Mouse (Mus musculus) gastrocnemius, adult 18-20 months (tissue): Measurements from ENCODE around the gene Rbm6. TPM values are rescaled to one million over a fixed set of nuclear protein-coding genes. Genes with fewer than 3 reads are reported as not detected.
A peak's percentile ranks its signal among the peaks of the same experiment; 100 is the strongest.

Experiments
- DNase-seq: peaks from one replicate; pipeline ENCODE4 v3.0.0; 2021; ENCODE audit warnings: low spot score
- long read RNA-seq, 2 experiments: library from polyadenylated mRNA; stranded (forward); transcript quantifications; one replicate each; pipeline ENCODE4 v2.0.0; 2021
- total RNA-seq, 2 experiments: library from RNA; stranded (reverse); gene quantifications; 2 replicates each; pipeline ENCODE4 v1.2.3; 2021

The Rbm6 gene
- total RNA-seq, result 10 to 100 TPM; 16.6 to 18.3 TPM
- long read RNA-seq, experiment 1, transcript Rbm6-207 (21 exons, 3,716 nt), result major isoform, 7 of 15 reads
- long read RNA-seq, experiment 1, partial matches to known transcripts, result 2 of 15 reads
- long read RNA-seq, experiment 1, other reads (novel, unspliced or antisense), result 4 of 15 reads
- long read RNA-seq, experiment 2, transcript Rbm6-207 (21 exons, 3,716 nt), result major isoform, 8 of 18 reads
- long read RNA-seq, experiment 2, partial matches to known transcripts, result 2 of 18 reads
- long read RNA-seq, experiment 2, other reads (novel, unspliced or antisense), result 6 of 18 reads

- DNase-seq, result no peak
Observed at GRCm38 (mm10) chr9:107873137-107873536, at the start of gene Rbm6. Gene Rbm6, minus strand, starts transcription at chr9:107873237.

- DNase-seq, result no peak
Observed at GRCm38 (mm10) chr9:107919441-107919840, 46.4 kb upstream of the Rbm6 start.

- DNase-seq, result no peak
Observed at GRCm38 (mm10) chr9:107918884-107919283, 45.8 kb upstream of the Rbm6 start.

GRCm38 (mm10) chr9:107917895-107918608 is 45.0 kb upstream of the Rbm6 start:
- DNase-seq, result no peak

- DNase-seq, result no peak
Observed at GRCm38 (mm10) chr9:107914764-107915420, 41.9 kb upstream of the Rbm6 start.

- DNase-seq, result no peak
Observed at GRCm38 (mm10) chr9:107910025-107910769, 37.2 kb upstream of the Rbm6 start.

- DNase-seq, result peak; percentile 61
Observed at GRCm38 (mm10) chr9:107908410-107909158, 35.5 kb upstream of the Rbm6 start.

GRCm38 (mm10) chr9:107907801-107908120 is 34.7 kb upstream of the Rbm6 start:
- no peak for DNase-seq

GRCm38 (mm10) chr9:107906967-107907800 is 34.1 kb upstream of the Rbm6 start:
- no peak for DNase-seq

GRCm38 (mm10) chr9:107906252-107906966 is 33.4 kb upstream of the Rbm6 start, which contains the start of gene Mst1r:
Gene Mst1r, plus strand, starts transcription at chr9:107906873.
- peak; percentile 79 for DNase-seq

GRCm38 (mm10) chr9:107904726-107905125 is 31.7 kb upstream of the Rbm6 start:
- peak; percentile 92 for DNase-seq

- DNase-seq, result no peak
Observed at GRCm38 (mm10) chr9:107901627-107901914, 28.5 kb upstream of the Rbm6 start.

- DNase-seq, result no peak
Observed at GRCm38 (mm10) chr9:107900840-107901626, 28.0 kb upstream of the Rbm6 start.

GRCm38 (mm10) chr9:107899855-107900254 is 26.8 kb upstream of the Rbm6 start:
- DNase-seq, result no peak

- no peak for DNase-seq
Observed at GRCm38 (mm10) chr9:107898563-107898962, 25.5 kb upstream of the Rbm6 start.

- DNase-seq, result no peak
Observed at GRCm38 (mm10) chr9:107891023-107891422, 18.0 kb upstream of the Rbm6 start.

GRCm38 (mm10) chr9:107890260-107890659 is 17.2 kb upstream of the Rbm6 start:
- DNase-seq, result no peak

- no peak for DNase-seq
Observed at GRCm38 (mm10) chr9:107888267-107888850, 15.3 kb upstream of the Rbm6 start.
